ENCODE assay signal across 15 mouse cellular contexts in genomic region chr19:60682283-60682682, GRCm38 (mm10).
DNase-seq lines count a peak whose midpoint lies in the region; ATAC-seq and TF ChIP-seq lines count a peak whose summit lies in the region.
"Had no signal": no experiment of that assay in that cellular context is flagged by ENCODE, and none has a peak within 500 bp of the region (broad histone marks: within the 10 kb centered on the region; RNA-seq: fewer than 3 reads in every experiment).

No protein-coding gene starts in this region.

- no peak for ATAC-seq in forebrain, embryonic 14.5 days
- no peak for ATAC-seq in forebrain, embryonic 15.5 days (replicated peaks)
- no peak for ATAC-seq in midbrain, postnatal 0 days (ENCODE audit: low FRiP score)
- ATAC-seq: intestine, embryonic 16.5 days had no signal

- no peak overlapping the region for H3K9ac ChIP-seq in forebrain, embryonic 14.5 days (ENCODE audit: low read length)
- no peak overlapping the region for H3K9ac ChIP-seq in forebrain, embryonic 15.5 days (replicated peaks)
- no peak overlapping the region for H3K9ac ChIP-seq in midbrain, postnatal 0 days (replicated peaks; ENCODE audit: low read length, poor library complexity, severe bottlenecking)
- H3K9ac ChIP-seq: embryonic facial prominence, embryonic 15.5 days; heart, embryonic 13.5 days; lung, embryonic 14.5 days had no signal

- no peak for TF ChIP-seq CTCF in brain, embryonic 14.5 days (IDR thresholded peaks at IDR 0.05; ENCODE audit: borderline replicate concordance, extremely low read depth, insufficient read depth, insufficient read length)
- TF ChIP-seq CTCF in midbrain, postnatal 0 days (IDR thresholded peaks at IDR 0.05): no peak

- H3K36me3 ChIP-seq in forebrain, embryonic 14.5 days (ENCODE audit: control insufficient read depth, insufficient read depth, low read length): no peaks in the 10 kb centered on the region
- no peaks in the 10 kb centered on the region for H3K36me3 ChIP-seq in forebrain, embryonic 15.5 days
- no peaks in the 10 kb centered on the region for H3K36me3 ChIP-seq in midbrain, postnatal 0 days (ENCODE audit: insufficient read depth, low read length)
- H3K36me3 ChIP-seq: embryonic facial prominence, embryonic 15.5 days; heart, embryonic 13.5 days had no signal

- peak; percentile 40 for DNase-seq in forebrain, embryonic 14.5 days (ENCODE audit: low spot score)
- DNase-seq in brain, embryonic 14.5 days (ENCODE audit: low read depth): peak; percentile 74
- DNase-seq in layer of hippocampus, adult 9-11 months: peak; percentile 43
- DNase-seq in midbrain, postnatal 0 days (ENCODE audit: low spot score): peak; percentile 17
- DNase-seq in B cell, adult 2 months: no peak
- DNase-seq in kidney, adult 18-20 months: no peak
- DNase-seq in adrenal gland, adult 2 months: no peak
- DNase-seq: cerebellum, postnatal 25 days; kidney, postnatal 25 days; lung, embryonic 14.5 days; thymus, adult 2 months had no signal

- H3K27me3 ChIP-seq in forebrain, embryonic 14.5 days (replicated peaks; ENCODE audit: control insufficient read depth, insufficient read depth, low read length): no peaks in the 10 kb centered on the region
- no peaks in the 10 kb centered on the region for H3K27me3 ChIP-seq in forebrain, embryonic 15.5 days
- no peaks in the 10 kb centered on the region for H3K27me3 ChIP-seq in midbrain, postnatal 0 days (ENCODE audit: insufficient read depth, low read length)
- H3K27me3 ChIP-seq: embryonic facial prominence, embryonic 15.5 days; heart, embryonic 13.5 days had no signal

- no peak for TF ChIP-seq POLR2A in brain, embryonic 14.5 days (IDR thresholded peaks at IDR 0.05; ENCODE audit: borderline replicate concordance, extremely low read depth, insufficient read depth, insufficient read length, poor library complexity, severe bottlenecking)

- no peak overlapping the region for H3K4me2 ChIP-seq in forebrain, embryonic 14.5 days (ENCODE audit: low read length)
- H3K4me2 ChIP-seq in forebrain, embryonic 15.5 days (replicated peaks): no peak overlapping the region
- no peak overlapping the region for H3K4me2 ChIP-seq in midbrain, postnatal 0 days (ENCODE audit: low read depth, low read length, poor library complexity, severe bottlenecking)
- H3K4me2 ChIP-seq: embryonic facial prominence, embryonic 15.5 days; heart, embryonic 13.5 days; lung, embryonic 14.5 days had no signal

- 48% methylated on average over 3 of the region's 3 CpGs for WGBS in forebrain, embryonic 14.5 days
- 40% methylated on average over 3 of the region's 3 CpGs for WGBS in forebrain, embryonic 15.5 days
- 49% methylated on average over 3 of the region's 3 CpGs for WGBS in midbrain, postnatal 0 days

- no peak overlapping the region for H3K27ac ChIP-seq in forebrain, embryonic 14.5 days (ENCODE audit: low read depth, low read length)
- H3K27ac ChIP-seq in forebrain, embryonic 15.5 days (replicated peaks): no peak overlapping the region
- H3K27ac ChIP-seq in midbrain, postnatal 0 days (ENCODE audit: low read depth, low read length): no peak overlapping the region
- H3K27ac ChIP-seq: embryonic facial prominence, embryonic 15.5 days; heart, embryonic 13.5 days had no signal

- H3K4me3 ChIP-seq in forebrain, embryonic 14.5 days (ENCODE audit: low read depth, low read length): no peak overlapping the region
- no peak overlapping the region for H3K4me3 ChIP-seq in forebrain, embryonic 15.5 days
- H3K4me3 ChIP-seq in midbrain, postnatal 0 days (ENCODE audit: low read depth, low read length): no peak overlapping the region
- H3K4me3 ChIP-seq: embryonic facial prominence, embryonic 15.5 days; heart, embryonic 13.5 days had no signal

- H3K4me1 ChIP-seq in forebrain, embryonic 14.5 days (ENCODE audit: control insufficient read depth, insufficient read depth, low read length): no peaks in the 10 kb centered on the region
- no peaks in the 10 kb centered on the region for H3K4me1 ChIP-seq in forebrain, embryonic 15.5 days
- H3K4me1 ChIP-seq in midbrain, postnatal 0 days (ENCODE audit: insufficient read depth, low read length): no peaks in the 10 kb centered on the region
- H3K4me1 ChIP-seq: embryonic facial prominence, embryonic 15.5 days; heart, embryonic 13.5 days had no signal

- no peaks in the 10 kb centered on the region for H3K9me3 ChIP-seq in forebrain, embryonic 14.5 days (replicated peaks; ENCODE audit: control insufficient read depth, low read length)
- H3K9me3 ChIP-seq in forebrain, embryonic 15.5 days: no peaks in the 10 kb centered on the region
- H3K9me3 ChIP-seq in midbrain, postnatal 0 days (ENCODE audit: low read length): no peaks in the 10 kb centered on the region
- H3K9me3 ChIP-seq: embryonic facial prominence, embryonic 15.5 days; heart, embryonic 13.5 days had no signal

Comparison
In these comparisons a context has a peak if more than half of its experiments do, and no peak if none do; other contexts are left out.
1. DNase-seq: peak in forebrain, embryonic 14.5 days (single experiment), brain, embryonic 14.5 days (single experiment), layer of hippocampus, adult 9-11 months (single experiment) and midbrain, postnatal 0 days (single experiment); none in B cell, adult 2 months (0 of 2), kidney, adult 18-20 months (single experiment) and adrenal gland, adult 2 months (single experiment).